Mouse (Mus musculus) kidney, embryonic 16.5 days (tissue): ENCODE measurements at regions not wholly inside any gene's neighbourhood (a gene's known extent, or its start where the extent isn't known, plus 50 kb on each side); places are given as distances from the start of the nearest gene placed in this dataset.

Experiments
- ATAC-seq: fragments of 200-750 bp; cut with Nextera tagmentation; 2 replicates; pipeline ENCODE4 v1.8.0; 2017; ENCODE audit warnings: moderate TSS enrichment; ENCODE audit not compliant: low FRiP score, low TSS enrichment
- H3K27ac ChIP-seq: fragments of 300-500 bp; sonication (generic); 2 replicates; pipeline ENCODE4 v1.5.1; 2014; ENCODE audit warnings: low read length
- H3K27me3 ChIP-seq: fragments of 300-500 bp; sonication (generic); 2 replicates; pipeline ENCODE4 v1.6.1; 2014; ENCODE audit warnings: low read length, control low read depth, mixed read lengths; ENCODE audit not compliant: insufficient read depth
- H3K36me3 ChIP-seq: fragments of 300-500 bp; sonication (generic); 2 replicates; pipeline ENCODE4 v1.6.1; 2014; ENCODE audit warnings: low read length, control low read depth, mixed read lengths; ENCODE audit not compliant: insufficient read depth
- H3K4me1 ChIP-seq: fragments of 300-500 bp; sonication (generic); 2 replicates; pipeline ENCODE4 v1.6.1; 2014; ENCODE audit warnings: low read length, control low read depth, mixed read lengths; ENCODE audit not compliant: insufficient read depth
- H3K4me2 ChIP-seq: fragments of 300-500 bp; sonication (generic); replicated peaks from 2 replicates; pipeline ENCODE4 v1.6.1; 2014; ENCODE audit warnings: low read depth, low read length
- H3K4me3 ChIP-seq: fragments of 300-500 bp; sonication (generic); 2 replicates; pipeline ENCODE4 v1.5.1; 2014; ENCODE audit warnings: mild to moderate bottlenecking, low read length
- H3K9ac ChIP-seq: fragments of 300-500 bp; sonication (generic); replicated peaks from 2 replicates; pipeline ENCODE4 v1.6.1; 2014; ENCODE audit warnings: low read length
- H3K9me3 ChIP-seq: fragments of 300-500 bp; sonication (generic); 2 replicates; pipeline ENCODE4 v1.6.1; 2016; ENCODE audit warnings: low read length, control low read depth
- WGBS: fragments of 180-500 bp; shearing (Covaris S2); extraction: QIAGEN DNeasy Blood & Tissue Kit; methylation state at CpG from one replicate; pipeline ENCODE4 v1.1.7; 2014; 5-methylcytosine and 5-hydroxymethylcytosine counted together

DNA sequence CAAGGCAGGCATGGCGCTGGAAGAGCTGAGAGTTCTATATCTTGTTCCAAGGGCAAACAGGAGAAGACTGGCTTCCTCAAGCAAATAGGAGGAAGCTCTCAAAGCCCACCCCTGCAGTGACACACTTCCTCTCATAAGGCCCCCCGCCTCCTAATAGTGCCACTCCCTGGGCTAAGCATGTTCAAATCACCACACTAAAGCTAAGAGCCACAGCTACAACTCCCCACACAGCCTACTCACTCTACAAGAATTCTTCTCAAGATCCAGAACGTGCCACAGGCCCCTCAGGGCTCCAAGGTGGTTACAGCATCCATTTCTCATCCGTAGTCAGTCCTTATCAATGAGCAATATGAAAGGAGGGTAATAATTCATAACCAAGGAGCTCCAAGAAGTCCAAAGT is 103.4 kb upstream of the Map4k3 start:
- Histone ChIP-seq H3K4me2 (no peak overlapping the region), H3K4me3 (no peak overlapping the region), H3K9me3 (no peaks in the 10 kb centered on the region), H3K27me3 (no peaks in the 10 kb centered on the region), H3K36me3 (no peaks in the 10 kb centered on the region), H3K4me1 (peaks cover 8% of the 10 kb centered on the region; the same call in 1 of the 2 replicates), H3K9ac (no peak overlapping the region), H3K27ac (no peak overlapping the region)
- no peak for ATAC-seq
- WGBS: 81% methylated on average over 4 of the region's 4 CpGs

DNA sequence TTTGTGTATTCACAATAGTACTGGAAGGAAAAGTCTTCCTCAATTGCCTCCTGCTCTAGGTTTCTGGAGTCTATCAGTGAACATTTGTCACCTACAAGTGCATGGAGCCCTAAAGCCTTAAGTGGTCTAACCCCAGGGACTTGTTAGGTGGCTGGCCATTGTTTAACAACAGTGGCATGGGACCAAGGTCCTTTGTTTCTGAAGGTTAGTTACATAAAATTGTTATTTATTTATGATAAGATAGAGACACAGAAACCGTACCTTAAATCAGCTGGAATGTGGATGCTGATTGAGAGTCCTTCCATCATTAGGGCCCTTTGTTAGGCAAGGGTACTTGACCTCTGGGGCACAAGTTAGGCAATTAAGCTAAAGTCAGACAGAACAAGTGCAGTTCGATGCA is 99.6 kb upstream of the Map4k3 start:
- no peak overlapping the region for H3K9ac ChIP-seq
- no peak overlapping the region for H3K4me2 ChIP-seq
- WGBS: 72% methylated on average over 2 of the region's 2 CpGs
- H3K4me3 ChIP-seq: no peak overlapping the region
- H3K27ac ChIP-seq: no peak overlapping the region
- no peak for ATAC-seq
- H3K36me3 ChIP-seq: no peaks in the 10 kb centered on the region
- no peaks in the 10 kb centered on the region for H3K9me3 ChIP-seq
- H3K27me3 ChIP-seq: no peaks in the 10 kb centered on the region
- H3K4me1 ChIP-seq: peaks cover 25% of the 10 kb centered on the region

DNA sequence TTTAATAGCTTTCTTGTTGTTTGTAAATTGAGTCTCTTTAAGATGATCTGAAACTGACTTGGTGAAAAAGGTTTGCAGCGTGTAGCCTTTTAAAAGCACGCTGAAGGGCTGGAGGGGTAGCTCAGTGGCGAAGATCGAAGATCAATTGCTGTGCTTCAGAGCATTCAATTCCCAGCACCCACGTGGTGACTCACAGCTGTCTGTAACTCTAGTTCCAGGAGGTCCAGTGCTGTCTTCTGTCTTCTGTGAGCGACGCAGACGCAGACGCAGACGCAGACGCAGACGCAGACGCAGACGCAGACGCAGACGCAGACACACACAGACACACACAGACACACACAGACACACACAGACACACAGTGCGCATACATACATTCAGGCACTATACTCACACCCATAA is 99.1 kb upstream of the Map4k3 start:
- H3K27ac ChIP-seq: no peak overlapping the region
- no peak overlapping the region for H3K9ac ChIP-seq
- WGBS: 89% methylated on average over 17 of the region's 17 CpGs
- no peak overlapping the region for H3K4me2 ChIP-seq
- no peak overlapping the region for H3K4me3 ChIP-seq
- peaks cover 25% of the 10 kb centered on the region for H3K4me1 ChIP-seq
- no peaks in the 10 kb centered on the region for H3K27me3 ChIP-seq
- no peak for ATAC-seq
- no peaks in the 10 kb centered on the region for H3K9me3 ChIP-seq
- H3K36me3 ChIP-seq: no peaks in the 10 kb centered on the region

DNA sequence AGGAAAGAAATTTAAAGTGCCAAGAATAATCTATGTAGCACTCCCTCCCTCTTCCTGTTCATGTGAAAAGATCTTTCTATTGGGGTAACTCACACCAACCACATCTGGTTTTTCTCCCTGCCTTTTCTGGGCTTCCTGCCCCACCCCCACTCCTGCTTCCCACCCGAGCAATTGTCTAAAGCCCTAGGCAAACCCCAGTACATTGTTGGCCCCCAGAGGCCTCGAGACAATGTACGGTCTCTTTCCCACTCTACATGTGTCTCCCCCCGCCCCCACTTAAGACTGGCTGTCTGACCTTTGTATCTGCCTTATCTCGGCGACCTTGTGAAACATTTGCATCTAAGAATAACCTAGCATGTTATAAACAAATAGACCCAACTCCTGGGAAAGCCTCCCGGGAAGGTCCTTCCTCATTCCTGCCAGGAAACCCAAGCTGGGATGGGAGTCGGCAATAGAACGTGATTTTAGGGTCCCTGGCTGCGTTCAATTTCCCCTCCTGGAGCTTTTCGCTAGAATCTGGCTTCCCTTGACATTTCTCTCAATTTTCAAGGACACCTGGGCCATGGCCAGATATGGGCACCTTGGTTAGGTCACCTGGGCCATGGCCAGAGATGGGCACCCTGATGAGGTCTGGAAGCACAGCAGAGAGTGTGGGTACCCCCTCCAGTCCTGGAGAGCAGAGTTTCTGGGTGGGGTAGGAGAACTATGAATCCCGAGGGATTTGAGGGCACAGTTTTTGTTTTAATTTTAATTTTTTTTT is 97.9 kb upstream of the Map4k3 start:
- H3K4me2 ChIP-seq: peak overlapping the region; percentile 44
- H3K36me3 ChIP-seq: no peaks in the 10 kb centered on the region
- H3K9me3 ChIP-seq: no peaks in the 10 kb centered on the region
- H3K4me1 ChIP-seq: peaks cover 25% of the 10 kb centered on the region
- peak; percentile 79 for ATAC-seq
- no peaks in the 10 kb centered on the region for H3K27me3 ChIP-seq
- H3K27ac ChIP-seq: peak overlapping the region; percentile 94
- WGBS: 37% methylated on average over 12 of the region's 12 CpGs
- H3K9ac ChIP-seq: no peak overlapping the region; the same call in 1 of the 2 replicates
- 0 out of 2 replicates have a peak overlapping the region, but pooled peaks have one; percentile 5 for H3K4me3 ChIP-seq

DNA sequence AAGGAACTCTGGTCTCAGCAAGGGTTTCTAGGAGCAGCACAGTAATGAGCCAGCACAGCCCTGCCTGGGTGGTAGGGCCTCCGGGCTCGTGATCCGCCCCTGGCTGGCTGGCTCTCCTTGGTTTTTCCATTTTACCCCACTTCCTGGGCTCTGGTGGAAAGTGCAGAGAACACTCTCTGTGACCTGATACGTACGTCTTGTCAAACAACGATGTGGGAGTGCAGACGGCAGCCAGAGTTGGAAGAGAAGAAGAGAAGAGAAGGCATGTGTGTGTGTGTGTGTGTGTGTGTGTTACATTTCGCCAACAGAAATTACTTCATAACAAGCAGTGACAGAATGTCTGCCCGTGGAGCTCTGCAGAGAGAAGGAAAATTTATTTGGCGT is 97.2 kb upstream of the Map4k3 start:
- H3K9me3 ChIP-seq: no peaks in the 10 kb centered on the region
- peak overlapping the region; percentile 44 for H3K4me2 ChIP-seq
- H3K27me3 ChIP-seq: no peaks in the 10 kb centered on the region
- H3K4me3 ChIP-seq: 0 out of 2 replicates have a peak overlapping the region, but pooled peaks have one; percentile 5
- H3K27ac ChIP-seq: peak overlapping the region; percentile 94
- peaks cover 25% of the 10 kb centered on the region for H3K4me1 ChIP-seq
- peak overlapping the region; percentile 1; the same call in 1 of the 2 replicates for H3K9ac ChIP-seq
- peak; percentile 92 for ATAC-seq
- 13% methylated on average over 10 of the region's 10 CpGs for WGBS
- H3K36me3 ChIP-seq: no peaks in the 10 kb centered on the region

DNA sequence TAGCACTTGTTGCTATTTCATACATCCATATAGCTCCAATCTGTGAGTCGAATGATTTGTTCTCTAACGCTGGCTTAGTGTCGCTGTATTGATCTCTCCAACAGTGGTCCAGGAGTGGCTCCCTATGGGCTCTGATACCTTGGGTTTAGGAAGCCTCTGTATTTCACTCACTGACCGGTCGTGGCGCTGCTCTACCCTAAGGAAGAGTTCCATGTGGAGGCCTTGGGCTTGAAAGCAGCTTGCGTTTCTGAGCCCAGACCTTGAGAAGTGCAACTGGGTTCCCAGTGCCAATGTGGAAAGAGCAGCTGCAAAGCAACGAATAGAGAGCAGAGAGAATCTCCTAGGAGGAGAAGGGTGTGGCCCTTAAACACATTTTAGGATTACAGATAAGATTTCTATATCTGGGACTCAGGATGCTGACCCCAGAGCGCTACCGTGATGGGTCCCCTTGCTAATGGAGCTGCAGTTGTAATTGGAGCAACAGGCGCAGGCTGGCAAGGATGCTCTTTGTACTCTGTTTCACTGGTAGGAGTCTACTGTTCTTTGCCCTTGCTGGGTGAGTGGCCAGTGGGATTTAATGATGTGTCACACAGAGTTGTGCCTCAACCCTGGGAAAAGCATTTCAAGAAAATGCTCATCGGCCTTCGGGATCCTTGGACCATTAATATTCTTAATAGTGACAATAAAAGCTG is 96.7 kb upstream of the Map4k3 start:
- Histone ChIP-seq H3K27ac (peak overlapping the region; percentile 94), H3K36me3 (no peaks in the 10 kb centered on the region), H3K4me3 (no peak overlapping the region), H3K4me2 (peak overlapping the region; percentile 44), H3K4me1 (peaks cover 25% of the 10 kb centered on the region), H3K9ac (peak overlapping the region; percentile 1; the same call in 1 of the 2 replicates), H3K9me3 (no peaks in the 10 kb centered on the region), H3K27me3 (no peaks in the 10 kb centered on the region)
- WGBS: 53% methylated on average over 13 of the region's 13 CpGs
- ATAC-seq: peak; percentile 87

DNA sequence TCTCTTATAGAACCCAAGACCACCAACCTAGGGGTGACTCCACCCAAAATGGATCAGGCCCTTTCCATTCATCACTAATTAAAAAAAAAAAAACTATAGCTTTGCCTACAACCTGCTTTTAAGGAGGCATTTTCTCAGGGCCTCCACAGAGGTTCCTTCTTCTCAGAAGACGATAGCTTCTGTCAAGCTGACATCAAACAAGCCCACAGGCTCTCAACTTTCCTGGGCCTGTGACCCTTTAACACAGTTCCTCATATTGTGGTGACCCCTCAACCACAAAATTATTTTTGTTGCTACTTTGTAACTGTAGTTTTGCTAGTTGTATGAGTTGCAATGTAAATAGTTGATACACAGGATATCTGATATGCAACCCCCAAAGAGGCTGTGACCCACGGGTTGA is 96.0 kb upstream of the Map4k3 start:
- Histone ChIP-seq H3K36me3 (no peaks in the 10 kb centered on the region), H3K27me3 (no peaks in the 10 kb centered on the region), H3K9me3 (no peaks in the 10 kb centered on the region), H3K9ac (no peak overlapping the region), H3K27ac (no peak overlapping the region; the same call in 1 of the 2 replicates), H3K4me2 (no peak overlapping the region), H3K4me3 (no peak overlapping the region), H3K4me1 (peaks cover 25% of the 10 kb centered on the region)
- WGBS: 60% methylated on average over 2 of the region's 2 CpGs
- ATAC-seq: no peak

DNA sequence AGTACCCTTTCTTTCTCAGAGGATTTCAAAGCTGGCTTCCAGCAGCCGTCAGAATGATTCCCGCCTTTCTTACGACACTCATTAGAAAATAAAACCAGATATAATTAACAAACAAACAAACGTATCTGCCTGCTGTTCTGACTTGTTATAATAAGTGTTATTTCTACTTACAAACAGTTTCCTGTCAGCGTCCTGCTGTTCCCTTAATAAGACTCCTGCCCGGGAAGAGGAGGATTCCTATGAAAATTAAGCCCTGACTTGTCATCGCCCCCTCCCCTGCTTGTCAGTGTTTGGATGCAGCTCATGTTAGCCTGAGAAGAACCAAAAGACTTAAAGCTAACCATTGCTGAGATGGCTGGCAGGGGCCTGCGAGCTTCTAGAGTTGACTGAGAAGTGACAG is 92.6 kb upstream of the Map4k3 start:
- WGBS: 56% methylated on average over 8 of the region's 8 CpGs
- Histone ChIP-seq H3K4me2 (no peak overlapping the region), H3K4me3 (no peak overlapping the region), H3K27ac (no peak overlapping the region), H3K36me3 (no peaks in the 10 kb centered on the region), H3K4me1 (peaks cover 21% of the 10 kb centered on the region), H3K9ac (no peak overlapping the region), H3K27me3 (no peaks in the 10 kb centered on the region), H3K9me3 (peaks cover under 1% of the 10 kb centered on the region; the same call in 1 of the 2 replicates)
- no peak for ATAC-seq

DNA sequence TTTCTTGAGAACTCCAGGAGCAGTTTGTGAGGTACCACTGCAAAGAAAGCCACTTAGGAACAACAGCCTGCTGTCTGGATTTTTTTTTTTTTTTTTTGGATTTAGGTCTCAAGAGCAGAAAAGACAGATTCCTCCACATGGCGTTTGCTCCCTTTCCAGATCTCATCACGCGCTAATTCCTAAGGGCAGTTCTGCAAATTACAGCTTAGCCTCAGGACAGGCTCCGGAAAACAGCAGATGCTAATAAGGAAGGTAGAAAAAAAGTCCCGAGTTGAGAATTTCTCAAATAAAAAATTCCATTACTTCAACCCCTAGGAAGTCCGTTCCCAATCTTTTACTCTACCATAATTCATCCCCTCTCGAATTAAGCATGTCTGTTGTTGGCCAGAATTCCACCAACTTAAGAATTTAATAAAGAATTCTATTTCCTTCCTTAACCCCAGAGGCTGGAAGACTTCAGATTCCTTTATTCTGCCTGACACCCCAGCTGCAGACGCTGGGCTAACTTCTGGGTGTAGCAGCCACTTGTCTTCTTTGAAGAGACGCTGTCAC is 90.3 kb upstream of the Map4k3 start:
- no peak overlapping the region for H3K4me3 ChIP-seq
- no peak overlapping the region for H3K4me2 ChIP-seq
- H3K36me3 ChIP-seq: no peaks in the 10 kb centered on the region
- no peaks in the 10 kb centered on the region for H3K27me3 ChIP-seq
- WGBS: 44% methylated on average over 9 of the region's 9 CpGs
- ATAC-seq: 0 out of 2 replicates have a peak, but pooled peaks have one; percentile 16
- H3K27ac ChIP-seq: peak overlapping the region; percentile 59; the same call in 1 of the 2 replicates
- 0 out of 2 replicates have a peak overlapping the region, but pooled peaks have one; percentile 37 for H3K9ac ChIP-seq
- H3K9me3 ChIP-seq: peaks cover 6% of the 10 kb centered on the region; the same call in 1 of the 2 replicates
- H3K4me1 ChIP-seq: peaks cover 12% of the 10 kb centered on the region
